Mouse (Mus musculus): ENCODE measurements around the gene 2310022B05Rik.

Gene 2310022B05Rik

DNA sequence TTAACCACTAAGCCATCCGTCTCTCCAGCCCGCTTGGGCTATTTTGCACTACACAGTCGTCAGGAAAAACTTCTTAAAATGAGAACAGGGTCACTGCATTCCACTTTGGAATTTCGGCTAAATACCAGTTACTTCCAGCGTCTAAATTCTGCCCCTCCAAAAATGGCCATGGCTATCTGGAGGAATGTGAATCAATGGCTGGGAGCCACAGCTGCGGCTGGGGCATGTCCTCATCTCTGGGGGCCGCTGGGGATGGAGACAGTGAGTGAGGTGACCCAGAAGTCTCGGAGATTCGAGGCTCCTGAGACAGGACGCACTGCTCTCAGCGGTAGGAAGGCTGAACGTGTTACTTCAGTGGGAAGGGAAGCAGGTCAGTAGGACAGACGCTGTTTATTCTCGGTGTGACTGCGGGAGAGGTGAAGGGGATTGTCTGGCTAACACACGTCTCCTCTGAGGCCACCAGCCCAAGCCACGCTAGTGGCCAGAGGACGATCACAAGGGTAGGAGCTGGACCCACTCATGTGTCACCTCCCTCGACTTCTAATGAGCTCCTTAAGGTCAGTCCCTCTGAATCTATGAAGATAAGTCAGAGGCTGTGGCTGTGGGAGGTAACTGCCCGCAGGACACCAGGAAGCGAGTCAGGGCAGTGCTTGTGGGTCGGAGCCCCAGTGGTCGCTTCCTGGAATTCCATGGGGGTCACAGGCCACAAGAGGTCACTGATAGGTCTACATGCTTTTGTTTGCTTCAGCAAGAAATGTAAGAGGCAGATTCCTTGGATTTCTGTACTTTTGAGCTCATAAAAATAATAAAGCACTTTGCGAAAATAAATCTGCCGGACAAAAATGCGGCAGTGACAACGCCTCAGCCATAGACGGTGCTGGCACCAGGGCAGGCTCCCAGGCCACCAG lies 9.3 kb downstream of the 2310022B05Rik start:
- no peaks in the 10 kb centered on the region for H3K9me3 ChIP-seq (ENCODE audit: low read length)
- H3K4me3 ChIP-seq (replicated peaks; ENCODE audit: low read length) = no peak overlapping the region
- peaks cover 6% of the 10 kb centered on the region; the same call in 1 of the 2 replicates for H3K36me3 ChIP-seq (ENCODE audit: insufficient read depth, low read length)
- peaks cover 7% of the 10 kb centered on the region; the same call in 1 of the 2 replicates for H3K4me1 ChIP-seq (replicated peaks; ENCODE audit: low read depth, low read length)
- H3K27me3 ChIP-seq (ENCODE audit: insufficient read depth, low read length) = no peaks in the 10 kb centered on the region
- TF ChIP-seq CTCF (conservative IDR thresholded peaks at IDR 0.05; ENCODE audit: low read length) (no peak), POU5F1 (IDR thresholded peaks at IDR 0.05; ENCODE audit: borderline replicate concordance, low read length) (no peak), NANOG (IDR thresholded peaks at IDR 0.05; ENCODE audit: borderline replicate concordance, low read length) (no peak)

DNA sequence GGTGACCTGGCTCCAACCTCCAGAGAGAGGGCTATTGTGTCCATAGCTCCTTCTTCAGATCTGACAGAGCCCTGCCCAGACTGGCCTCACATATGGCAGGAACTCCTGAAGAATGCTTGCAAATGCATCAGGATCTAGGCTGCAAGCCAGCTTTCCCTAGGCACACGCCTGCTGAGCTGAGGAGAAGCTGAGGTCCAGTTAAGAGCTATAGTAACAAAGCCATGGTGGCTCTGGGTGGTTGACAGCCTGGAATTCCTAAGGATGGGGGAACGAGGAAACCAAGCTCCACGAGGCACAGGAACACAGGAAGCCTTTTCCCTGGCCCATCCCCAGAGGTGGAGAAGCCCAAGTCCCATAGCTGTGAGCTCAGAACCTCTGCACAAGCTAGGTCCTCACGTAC lies 10.6 kb downstream of the 2310022B05Rik start:
- Histone ChIP-seq H3K4me3 (replicated peaks; ENCODE audit: low read length) (no peak overlapping the region), H3K4me1 (replicated peaks; ENCODE audit: low read depth, low read length) (peaks cover 10% of the 10 kb centered on the region; the same call in 1 of the 2 replicates), H3K27me3 (ENCODE audit: insufficient read depth, low read length) (no peaks in the 10 kb centered on the region), H3K36me3 (ENCODE audit: insufficient read depth, low read length) (peaks cover 6% of the 10 kb centered on the region; the same call in 1 of the 2 replicates), H3K9me3 (ENCODE audit: low read length) (no peaks in the 10 kb centered on the region)
- TF ChIP-seq NANOG (IDR thresholded peaks at IDR 0.05; ENCODE audit: borderline replicate concordance, low read length) = no peak

DNA sequence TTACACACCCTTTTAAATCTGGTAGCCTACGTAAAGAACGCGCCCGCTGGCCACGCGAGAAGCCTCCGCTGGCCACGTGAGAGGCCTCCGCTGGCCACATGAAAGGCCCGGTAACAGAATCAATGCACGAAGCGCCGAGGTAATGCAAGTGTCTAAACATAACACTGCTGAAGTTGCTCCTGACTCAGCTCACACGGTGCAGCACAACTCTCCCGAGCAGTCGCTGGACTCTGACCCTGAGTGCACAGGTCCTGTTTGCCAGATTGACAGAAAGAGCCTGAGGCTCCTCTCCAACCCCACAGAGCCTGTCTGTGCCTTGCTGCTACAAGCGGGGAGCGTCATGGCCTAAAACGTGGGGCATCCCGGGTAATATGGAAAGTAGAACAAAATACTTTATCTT lies 11.4 kb downstream of the 2310022B05Rik start:
- Histone ChIP-seq H3K9me3 (ENCODE audit: low read length) (no peaks in the 10 kb centered on the region), H3K27me3 (ENCODE audit: insufficient read depth, low read length) (no peaks in the 10 kb centered on the region), H3K4me1 (replicated peaks; ENCODE audit: low read depth, low read length) (peaks cover 10% of the 10 kb centered on the region; the same call in 1 of the 2 replicates), H3K36me3 (ENCODE audit: insufficient read depth, low read length) (peaks cover 6% of the 10 kb centered on the region; the same call in 1 of the 2 replicates), H3K4me3 (replicated peaks; ENCODE audit: low read length) (no peak overlapping the region)
- no peak for TF ChIP-seq CTCF (conservative IDR thresholded peaks at IDR 0.05; ENCODE audit: low read length)
- no peak for TF ChIP-seq POU5F1 (IDR thresholded peaks at IDR 0.05; ENCODE audit: borderline replicate concordance, low read length)
- TF ChIP-seq NANOG (IDR thresholded peaks at IDR 0.05; ENCODE audit: borderline replicate concordance, low read length) = no peak

DNA sequence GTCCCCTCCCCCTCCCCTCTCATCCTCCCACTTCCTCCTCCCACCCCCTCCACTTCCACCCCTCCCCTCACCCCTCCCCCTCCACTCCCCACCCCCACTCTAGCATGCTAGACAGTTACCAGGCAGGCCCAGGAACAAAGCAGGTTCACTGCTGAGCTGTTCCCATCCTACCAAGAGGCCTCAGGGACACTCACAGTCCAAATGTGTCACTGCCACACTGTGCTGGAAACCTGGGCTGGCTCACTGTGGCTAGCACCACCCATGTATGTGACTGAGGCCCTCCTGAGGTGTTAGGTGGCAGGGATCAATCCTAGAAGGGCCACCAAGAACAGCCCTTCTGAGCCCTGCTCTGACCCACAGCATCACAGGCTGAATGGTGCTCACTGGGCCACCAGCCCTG lies 14.9 kb downstream of the 2310022B05Rik start:
- peaks cover 19% of the 10 kb centered on the region for H3K36me3 ChIP-seq (ENCODE audit: insufficient read depth, low read length)
- TF ChIP-seq POU5F1 (IDR thresholded peaks at IDR 0.05; ENCODE audit: borderline replicate concordance, low read length) (no peak), NANOG (IDR thresholded peaks at IDR 0.05; ENCODE audit: borderline replicate concordance, low read length) (no peak), CTCF (conservative IDR thresholded peaks at IDR 0.05; ENCODE audit: low read length) (no peak)

DNA sequence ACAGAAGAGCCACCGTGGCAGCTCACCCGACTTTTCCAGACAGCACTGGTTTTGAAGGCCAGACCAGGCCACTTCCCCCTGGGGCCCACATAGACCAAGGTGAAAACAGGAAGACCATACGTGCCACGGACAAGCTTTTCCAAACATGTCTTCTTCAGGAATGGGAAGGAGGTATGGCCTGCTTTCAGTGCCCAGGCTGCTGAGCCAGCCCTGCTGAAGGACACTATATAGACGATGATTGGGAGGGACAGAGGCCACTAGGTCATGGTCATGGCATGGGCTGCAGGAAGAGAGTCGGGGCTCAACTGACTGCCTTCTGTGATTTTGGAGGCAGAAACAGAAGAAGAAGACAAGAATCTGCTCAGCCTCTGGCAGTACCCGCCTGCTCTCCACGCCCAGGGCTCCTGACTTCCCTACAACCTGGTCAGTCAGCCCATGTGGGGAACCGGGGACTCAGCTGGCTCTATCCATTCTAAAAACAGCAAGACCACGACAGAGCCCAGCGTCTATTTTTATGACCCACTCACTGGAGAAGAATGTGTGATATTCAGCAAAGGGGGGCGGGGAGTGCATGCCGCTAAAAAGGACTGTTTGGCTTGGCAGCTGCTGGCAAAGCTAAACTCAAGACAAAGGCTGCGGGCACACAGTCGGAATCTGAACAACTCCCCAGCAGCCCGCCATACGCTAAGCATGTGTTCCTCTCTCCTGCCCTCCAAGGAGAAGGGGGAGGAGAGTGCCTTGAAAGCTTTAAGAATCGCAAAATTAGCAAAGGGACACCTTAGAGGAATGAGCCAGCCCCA lies 19.4 kb downstream of the 2310022B05Rik start:
- no peak overlapping the region for H3K4me3 ChIP-seq (replicated peaks; ENCODE audit: low read length)
- no peak for TF ChIP-seq POU5F1 (IDR thresholded peaks at IDR 0.05; ENCODE audit: borderline replicate concordance, low read length)
- no peak for TF ChIP-seq NANOG (IDR thresholded peaks at IDR 0.05; ENCODE audit: borderline replicate concordance, low read length)
- TF ChIP-seq CTCF (conservative IDR thresholded peaks at IDR 0.05; ENCODE audit: low read length) = no peak
- peaks cover 15% of the 10 kb centered on the region; the same call in 1 of the 2 replicates for H3K4me1 ChIP-seq (replicated peaks; ENCODE audit: low read depth, low read length)

More for the DNA sequence above, 14.9 kb downstream of the 2310022B05Rik start:
- H3K9me3 ChIP-seq (ENCODE audit: low read length) = no peaks in the 10 kb centered on the region
- H3K4me1 ChIP-seq (replicated peaks; ENCODE audit: low read depth, low read length) = peaks cover 15% of the 10 kb centered on the region; the same call in 1 of the 2 replicates
- H3K27me3 ChIP-seq (ENCODE audit: insufficient read depth, low read length) = no peaks in the 10 kb centered on the region
- no peak overlapping the region for H3K4me3 ChIP-seq (replicated peaks; ENCODE audit: low read length)

GRCm38 (mm10) chr8:124641599-124641998 lies 21.6 kb downstream of the 2310022B05Rik start:
- Histone ChIP-seq H3K4me1 (replicated peaks; ENCODE audit: low read depth, low read length) (peaks cover 16% of the 10 kb centered on the region; the same call in 1 of the 2 replicates), H3K36me3 (ENCODE audit: insufficient read depth, low read length) (peaks cover 41% of the 10 kb centered on the region), H3K27me3 (ENCODE audit: insufficient read depth, low read length) (no peaks in the 10 kb centered on the region), H3K4me3 (replicated peaks; ENCODE audit: low read length) (no peak overlapping the region), H3K9me3 (ENCODE audit: low read length) (no peaks in the 10 kb centered on the region)
- no peak for TF ChIP-seq POU5F1 (IDR thresholded peaks at IDR 0.05; ENCODE audit: borderline replicate concordance, low read length)
- TF ChIP-seq CTCF (conservative IDR thresholded peaks at IDR 0.05; ENCODE audit: low read length) = no peak
- no peak for TF ChIP-seq NANOG (IDR thresholded peaks at IDR 0.05; ENCODE audit: borderline replicate concordance, low read length)

More for the DNA sequence above, 19.4 kb downstream of the 2310022B05Rik start:
- H3K36me3 ChIP-seq (ENCODE audit: insufficient read depth, low read length) = peaks cover 26% of the 10 kb centered on the region
- no peaks in the 10 kb centered on the region for H3K9me3 ChIP-seq (ENCODE audit: low read length)
- no peaks in the 10 kb centered on the region for H3K27me3 ChIP-seq (ENCODE audit: insufficient read depth, low read length)

- Histone ChIP-seq H3K4me3 (replicated peaks; ENCODE audit: low read length) (no peak overlapping the region), H3K36me3 (ENCODE audit: insufficient read depth, low read length) (peaks cover 37% of the 10 kb centered on the region), H3K4me1 (replicated peaks; ENCODE audit: low read depth, low read length) (peaks cover 36% of the 10 kb centered on the region), H3K27me3 (ENCODE audit: insufficient read depth, low read length) (no peaks in the 10 kb centered on the region; the same call in 1 of the 2 replicates), H3K9me3 (ENCODE audit: low read length) (no peaks in the 10 kb centered on the region)
- TF ChIP-seq POU5F1 (IDR thresholded peaks at IDR 0.05; ENCODE audit: borderline replicate concordance, low read length) (no peak), NANOG (IDR thresholded peaks at IDR 0.05; ENCODE audit: borderline replicate concordance, low read length) (no peak), CTCF (conservative IDR thresholded peaks at IDR 0.05; ENCODE audit: low read length) (no peak)
Measured at GRCm38 (mm10) chr8:124635247-124635502, 28.0 kb downstream of the 2310022B05Rik start.
